Mouse (Mus musculus) heart, postnatal 25 days (tissue): Measurements from ENCODE around the gene Eif4e1b. TPM values are rescaled to one million over a fixed set of nuclear protein-coding genes. Genes with fewer than 3 reads are reported as not detected.

Experiments
- DNase-seq: peaks from one replicate; pipeline ENCODE4 v3.0.0; 2022; ENCODE audit warnings: low spot score
- intact Hi-C: fragments of 180-260 bp; cut with DNase I; formaldehyde crosslinking; loops from one replicate; pipeline ENCODE4 v1.15.1; 2025
- total RNA-seq, 2 experiments: library from RNA; stranded (reverse); gene quantifications; 2 replicates each; pipeline ENCODE4 v1.2.3; 2021

Gene Eif4e1b
- total RNA-seq, 2 experiments from 2014 or later: not detected

DNA sequence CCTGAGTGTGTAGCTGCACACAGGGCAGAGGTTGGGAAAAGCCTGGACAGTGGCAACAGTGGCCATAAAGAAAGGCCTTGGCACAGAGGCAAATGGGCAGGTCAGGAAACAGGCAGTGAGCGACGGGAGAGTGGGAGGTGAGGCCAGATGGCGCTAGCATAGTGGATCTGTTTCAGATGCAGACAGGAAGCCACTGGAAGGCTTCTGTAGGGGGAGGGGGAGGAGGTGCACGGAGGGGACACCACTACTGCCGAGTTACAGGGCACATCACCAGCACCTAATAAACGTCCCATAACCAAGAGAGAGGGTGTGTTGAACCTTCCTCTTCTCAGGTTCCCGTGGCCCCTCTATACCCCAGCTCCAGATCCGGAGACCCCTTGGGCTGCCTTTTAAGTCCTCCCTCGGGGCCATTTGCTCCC is 53.7 kb downstream of the Eif4e1b start:
- no peak for DNase-seq
- intact Hi-C loops: no loop called here

Other genes with a start within 250 kb of the Eif4e1b start
- gene 4833439L19Rik, start 218.6 kb upstream of the Eif4e1b start, total RNA-seq: 10 to 100 TPM; 88.2 to 99.5 TPM
- 1 to 10 TPM; 4.5 to 6.1 TPM for gene Arl10, start 209.0 kb upstream of the Eif4e1b start, total RNA-seq
- gene Nop16, start 193.9 kb upstream of the Eif4e1b start, total RNA-seq: 10 to 100 TPM; 15.2 to 15.6 TPM
- 100 to 1,000 TPM; 202 to 205 TPM for gene Higd2a, start 193.8 kb upstream of the Eif4e1b start, total RNA-seq
- gene Cltb, start 172.7 kb upstream of the Eif4e1b start, total RNA-seq: 10 to 100 TPM; 92.6 to 99.7 TPM
- gene Faf2, start 162.2 kb upstream of the Eif4e1b start, total RNA-seq: 10 to 100 TPM; 20.0 to 23.3 TPM
- gene Rnf44, start 90.1 kb upstream of the Eif4e1b start, total RNA-seq: 10 to 100 TPM; 45.2 to 54.2 TPM
- not detected for gene Cdhr2, start 82.5 kb upstream of the Eif4e1b start, total RNA-seq
- gene Gprin1, start 34.1 kb upstream of the Eif4e1b start, total RNA-seq: not detected
- gene Sncb, start 17.4 kb upstream of the Eif4e1b start, total RNA-seq: not detected
- 10 to 100 TPM in 1 of 2 experiments, 1 to 10 TPM in 1; 8.6 to 12.3 TPM for gene Tspan17, start 5.4 kb downstream of the Eif4e1b start, total RNA-seq
- gene Unc5a, start 165.4 kb downstream of the Eif4e1b start, total RNA-seq: 1 to 10 TPM in 1 of 2 experiments, under 1 TPM in 1; 0.73 to 1.1 TPM
- gene Hk3, start 237.4 kb downstream of the Eif4e1b start, total RNA-seq: under 1 TPM; 0.95 to 0.99 TPM